Mouse (Mus musculus) hindbrain, embryonic 13.5 days (tissue): ENCODE results near the gene 4930404N11Rik. TPM values are rescaled to one million over a fixed set of nuclear protein-coding genes. Genes with fewer than 3 reads are reported as not detected.
A peak's percentile ranks its signal among the peaks of the same experiment; 100 is the strongest.

Experiments
- ATAC-seq: fragments of 200-750 bp; cut with Nextera tagmentation; 2 replicates; pipeline ENCODE4 v1.8.0; 2017; ENCODE audit warnings: moderate TSS enrichment; ENCODE audit not compliant: low FRiP score
- H3K27ac ChIP-seq: fragments of 300-500 bp; sonication (generic); 2 replicates; pipeline ENCODE4 v1.5.1; 2015; ENCODE audit warnings: inconsistent platforms, mild to moderate bottlenecking, moderate library complexity
- H3K27me3 ChIP-seq: fragments of 300-500 bp; sonication (generic); 2 replicates; pipeline ENCODE4 v1.6.1; 2015; ENCODE audit warnings: mild to moderate bottlenecking, inconsistent platforms
- H3K36me3 ChIP-seq: fragments of 300-500 bp; sonication (generic); 2 replicates; pipeline ENCODE4 v1.6.1; 2015; ENCODE audit warnings: mild to moderate bottlenecking, inconsistent platforms
- H3K4me1 ChIP-seq: fragments of 300-500 bp; sonication (generic); replicated peaks from 2 replicates; pipeline ENCODE4 v1.6.1; 2015; ENCODE audit warnings: inconsistent platforms
- H3K4me2 ChIP-seq: fragments of 300-500 bp; sonication (generic); 2 replicates; pipeline ENCODE4 v1.6.1; 2015; ENCODE audit warnings: inconsistent platforms, mild to moderate bottlenecking, moderate library complexity
- H3K4me3 ChIP-seq: fragments of 300-500 bp; sonication (generic); 2 replicates; pipeline ENCODE4 v1.5.1; 2015; ENCODE audit warnings: mild to moderate bottlenecking, inconsistent platforms
- H3K9ac ChIP-seq: fragments of 300-500 bp; sonication (generic); 2 replicates; pipeline ENCODE4 v1.6.1; 2015; ENCODE audit warnings: mild to moderate bottlenecking, inconsistent platforms
- H3K9me3 ChIP-seq: fragments of 300-500 bp; sonication (generic); 2 replicates; pipeline ENCODE4 v1.6.1; 2016; ENCODE audit warnings: inconsistent platforms
- WGBS: fragments of 180-500 bp; shearing (Covaris S2); methylation state at CpG from one replicate; pipeline ENCODE4 v1.1.7; 2015; 5-methylcytosine and 5-hydroxymethylcytosine counted together
- polyA plus RNA-seq: library from polyadenylated mRNA; unstranded; fragments of >200 nt; fragmentation: Nextera tagmentation; extraction: Ambion mirVana; gene quantifications from 2 replicates; pipeline ENCODE4 v1.2.1, GENCODE M21; 2015

The 4930404N11Rik gene
- polyA plus RNA-seq, 1 experiment from 2014 or later = 1.1 TPM

GRCm38 (mm10) chr10:81377362-81377664, 11.7 kb upstream of the 4930404N11Rik start:
- 56% methylated on average over 2 of the region's 2 CpGs for WGBS
- Histone ChIP-seq H3K9me3 (no peaks in the 10 kb centered on the region), H3K4me1 (peaks cover 37% of the 10 kb centered on the region), H3K9ac (peak overlapping the region; percentile 95), H3K4me2 (peak overlapping the region; percentile 92), H3K36me3 (peaks cover 34% of the 10 kb centered on the region), H3K27me3 (no peaks in the 10 kb centered on the region), H3K27ac (no peak overlapping the region), H3K4me3 (peak overlapping the region; percentile 74)
- ATAC-seq = no peak

GRCm38 (mm10) chr10:81376561-81377361, 11.1 kb upstream of the 4930404N11Rik start:
- WGBS = 49% methylated on average over 6 of the region's 6 CpGs

GRCm38 (mm10) chr10:81375322-81375721, 9.7 kb upstream of the 4930404N11Rik start:
- no peak overlapping the region for H3K4me2 ChIP-seq
- no peak overlapping the region for H3K27ac ChIP-seq
- no peak overlapping the region for H3K4me3 ChIP-seq
- H3K9me3 ChIP-seq = no peaks in the 10 kb centered on the region
- peak overlapping the region; percentile 13; the same call in 1 of the 2 replicates for H3K9ac ChIP-seq
- peaks cover 37% of the 10 kb centered on the region for H3K4me1 ChIP-seq
- H3K36me3 ChIP-seq = peaks cover 49% of the 10 kb centered on the region
- 94% methylated on average over 10 of the region's 10 CpGs for WGBS
- H3K27me3 ChIP-seq = no peaks in the 10 kb centered on the region
- no peak for ATAC-seq

More at GRCm38 (mm10) chr10:81376561-81377361, 11.1 kb upstream of the 4930404N11Rik start:
- Histone ChIP-seq H3K9me3 (no peaks in the 10 kb centered on the region), H3K4me3 (peak overlapping the region; percentile 74), H3K27ac (no peak overlapping the region), H3K36me3 (peaks cover 35% of the 10 kb centered on the region), H3K4me2 (peak overlapping the region; percentile 92), H3K4me1 (peaks cover 37% of the 10 kb centered on the region), H3K27me3 (no peaks in the 10 kb centered on the region), H3K9ac (peak overlapping the region; percentile 95)
- ATAC-seq = no peak

- WGBS = 68% methylated on average over 6 of the region's 6 CpGs
- no peak overlapping the region for H3K4me2 ChIP-seq
- H3K27ac ChIP-seq = no peak overlapping the region
- H3K36me3 ChIP-seq = peaks cover 65% of the 10 kb centered on the region
- ATAC-seq = no peak
- H3K4me1 ChIP-seq = peaks cover 38% of the 10 kb centered on the region
- no peak overlapping the region for H3K4me3 ChIP-seq
- no peaks in the 10 kb centered on the region for H3K9me3 ChIP-seq
- H3K27me3 ChIP-seq = peaks cover 34% of the 10 kb centered on the region
- H3K9ac ChIP-seq = no peak overlapping the region
These were observed 1.5 kb upstream of the 4930404N11Rik start for GRCm38 (mm10) chr10:81367207-81367495.

GRCm38 (mm10) chr10:81366477-81367206, 1.0 kb upstream of the 4930404N11Rik start:
- WGBS = 74% methylated on average over 6 of the region's 6 CpGs
- peaks cover 38% of the 10 kb centered on the region for H3K4me1 ChIP-seq
- 0 out of 2 replicates have a peak overlapping the region, but pooled peaks have one; percentile 26 for H3K27ac ChIP-seq
- H3K4me2 ChIP-seq = no peak overlapping the region
- H3K9ac ChIP-seq = no peak overlapping the region
- H3K36me3 ChIP-seq = peaks cover 67% of the 10 kb centered on the region
- H3K9me3 ChIP-seq = no peaks in the 10 kb centered on the region
- H3K27me3 ChIP-seq = peaks cover 34% of the 10 kb centered on the region
- no peak for ATAC-seq
- no peak overlapping the region for H3K4me3 ChIP-seq

GRCm38 (mm10) chr10:81365073-81365472, 543 bp downstream of the 4930404N11Rik start:
- Histone ChIP-seq H3K9ac (peak overlapping the region; percentile 63; the same call in 1 of the 2 replicates), H3K4me1 (peaks cover 47% of the 10 kb centered on the region), H3K9me3 (no peaks in the 10 kb centered on the region), H3K27ac (no peak overlapping the region), H3K27me3 (peaks cover 34% of the 10 kb centered on the region), H3K4me2 (no peak overlapping the region), H3K36me3 (peaks cover 57% of the 10 kb centered on the region), H3K4me3 (0 out of 2 replicates have a peak overlapping the region, but pooled peaks have one; percentile 30)
- 36% methylated on average over 4 of the region's 4 CpGs for WGBS
- ATAC-seq = no peak

- no peak overlapping the region for H3K27ac ChIP-seq
- peaks cover 53% of the 10 kb centered on the region for H3K36me3 ChIP-seq
- H3K4me1 ChIP-seq = peaks cover 47% of the 10 kb centered on the region
- peaks cover 36% of the 10 kb centered on the region for H3K27me3 ChIP-seq
- WGBS = 12% methylated on average over 28 of the region's 28 CpGs
- H3K9ac ChIP-seq = peak overlapping the region; percentile 63
- ATAC-seq = no peak
- H3K9me3 ChIP-seq = no peaks in the 10 kb centered on the region
- H3K4me2 ChIP-seq = peak overlapping the region; percentile 52
- H3K4me3 ChIP-seq = peak overlapping the region; percentile 30; the same call in 1 of the 2 replicates
These were observed 950 bp downstream of the 4930404N11Rik start for GRCm38 (mm10) chr10:81364666-81365065.

- Histone ChIP-seq H3K27ac (no peak overlapping the region), H3K4me1 (peaks cover 54% of the 10 kb centered on the region), H3K4me2 (peak overlapping the region; percentile 52), H3K9ac (peak overlapping the region; percentile 63), H3K27me3 (peaks cover 42% of the 10 kb centered on the region), H3K9me3 (no peaks in the 10 kb centered on the region), H3K36me3 (peaks cover 43% of the 10 kb centered on the region), H3K4me3 (peak overlapping the region; percentile 30)
- WGBS = 10% methylated on average over 54 of the region's 54 CpGs
- ATAC-seq = no peak
These were observed 1.9 kb downstream of the 4930404N11Rik start for GRCm38 (mm10) chr10:81363436-81364346.

- H3K9ac ChIP-seq = no peak overlapping the region
- peaks cover 64% of the 10 kb centered on the region for H3K4me1 ChIP-seq
- no peak overlapping the region for H3K27ac ChIP-seq
- no peak for ATAC-seq
- no peak overlapping the region for H3K4me2 ChIP-seq
- H3K27me3 ChIP-seq = peaks cover 44% of the 10 kb centered on the region
- H3K4me3 ChIP-seq = no peak overlapping the region
- H3K36me3 ChIP-seq = peaks cover 31% of the 10 kb centered on the region
- H3K9me3 ChIP-seq = no peaks in the 10 kb centered on the region
- WGBS = 79% methylated on average over 12 of the region's 12 CpGs
These were observed 3.2 kb downstream of the 4930404N11Rik start for GRCm38 (mm10) chr10:81362336-81362949.

- ATAC-seq = no peak
- no peak overlapping the region for H3K27ac ChIP-seq
- H3K9me3 ChIP-seq = no peaks in the 10 kb centered on the region
- WGBS = 68% methylated on average over 8 of the region's 8 CpGs
- peaks cover 43% of the 10 kb centered on the region for H3K27me3 ChIP-seq
- no peak overlapping the region for H3K4me3 ChIP-seq
- no peak overlapping the region for H3K4me2 ChIP-seq
- H3K36me3 ChIP-seq = peaks cover 15% of the 10 kb centered on the region
- H3K9ac ChIP-seq = peak overlapping the region; percentile 43; the same call in 1 of the 2 replicates
- H3K4me1 ChIP-seq = peaks cover 56% of the 10 kb centered on the region
These were observed 4.9 kb downstream of the 4930404N11Rik start for GRCm38 (mm10) chr10:81360721-81361120.

- no peak for ATAC-seq
- peaks cover 15% of the 10 kb centered on the region for H3K36me3 ChIP-seq
- WGBS = 58% methylated on average over 1 of the region's 1 CpGs
- H3K4me2 ChIP-seq = peak overlapping the region; percentile 91
- peak overlapping the region; percentile 59; the same call in 1 of the 2 replicates for H3K4me3 ChIP-seq
- H3K4me1 ChIP-seq = peaks cover 38% of the 10 kb centered on the region
- peak overlapping the region; percentile 83 for H3K9ac ChIP-seq
- peaks cover 27% of the 10 kb centered on the region for H3K27me3 ChIP-seq
- H3K9me3 ChIP-seq = no peaks in the 10 kb centered on the region
- H3K27ac ChIP-seq = no peak overlapping the region
These were observed 6.8 kb downstream of the 4930404N11Rik start for GRCm38 (mm10) chr10:81358841-81359240.
